Mouse (Mus musculus) forebrain, embryonic 14.5 days (tissue): ENCODE data around the gene Antxr1. TPM values are rescaled to one million over a fixed set of nuclear protein-coding genes. Genes with fewer than 3 reads are reported as not detected.

Source experiments
- ATAC-seq: fragments of 200-750 bp; cut with Nextera tagmentation; 2 replicates; pipeline ENCODE4 v1.8.0; 2017; ENCODE audit warnings: mild to moderate bottlenecking, moderate library complexity
- DNase-seq: peaks from one replicate; pipeline ENCODE4 v3.0.0-alpha.2; 2015; ENCODE audit warnings: low spot score
- H3K27ac ChIP-seq: fragments of 300-500 bp; sonication (generic); 2 replicates; pipeline ENCODE4 v1.5.1; 2014; ENCODE audit warnings: low read depth, mild to moderate bottlenecking, control low read depth, low read length, moderate library complexity
- H3K27me3 ChIP-seq: fragments of 300-500 bp; sonication (generic); replicated peaks from 2 replicates; pipeline ENCODE4 v1.6.1; 2014; ENCODE audit warnings: low read length, control low read depth, mixed read lengths; ENCODE audit not compliant: control insufficient read depth, insufficient read depth
- H3K36me3 ChIP-seq: fragments of 300-500 bp; sonication (generic); 2 replicates; pipeline ENCODE4 v1.6.1; 2014; ENCODE audit warnings: low read length, control low read depth; ENCODE audit not compliant: control insufficient read depth, insufficient read depth
- H3K4me1 ChIP-seq: fragments of 300-500 bp; sonication (generic); 2 replicates; pipeline ENCODE4 v1.6.1; 2014; ENCODE audit warnings: antibody characterized with exemption, low read length, control low read depth; ENCODE audit not compliant: control insufficient read depth, insufficient read depth
- H3K4me2 ChIP-seq: fragments of 300-500 bp; sonication (generic); 2 replicates; pipeline ENCODE4 v1.6.1; 2014; ENCODE audit warnings: mild to moderate bottlenecking, control low read depth, low read length
- H3K4me3 ChIP-seq: fragments of 300-500 bp; sonication (generic); 2 replicates; pipeline ENCODE4 v1.5.1; 2014; ENCODE audit warnings: low read depth, low read length, control low read depth
- H3K9ac ChIP-seq: fragments of 300-500 bp; sonication (generic); 2 replicates; pipeline ENCODE4 v1.6.1; 2014; ENCODE audit warnings: mild to moderate bottlenecking, low read length, control low read depth, moderate library complexity
- H3K9me3 ChIP-seq: fragments of 300-500 bp; sonication (generic); replicated peaks from 2 replicates; pipeline ENCODE4 v1.6.1; 2016; ENCODE audit warnings: low read length, control low read depth, mixed read lengths; ENCODE audit not compliant: control insufficient read depth
- WGBS: fragments of 180-500 bp; shearing (Covaris S2); extraction: QIAGEN DNeasy Blood & Tissue Kit; methylation state at CpG from one replicate; pipeline ENCODE4 v1.1.7; 2014; 5-methylcytosine and 5-hydroxymethylcytosine counted together
- polyA plus RNA-seq: library from polyadenylated mRNA; unstranded; fragments of >200 nt; fragmentation: Nextera tagmentation; extraction: Ambion mirVana; gene quantifications from 2 replicates; pipeline ENCODE4 v1.2.1, GENCODE M21; 2014

Antxr1 gene
- polyA plus RNA-seq, 1 experiment from 2014 or later: 2.3 TPM

- Histone ChIP-seq H3K4me2 (no peak overlapping the region), H3K9me3 (no peaks in the 10 kb centered on the region), H3K9ac (no peak overlapping the region), H3K27me3 (no peaks in the 10 kb centered on the region), H3K36me3 (no peaks in the 10 kb centered on the region), H3K27ac (no peak overlapping the region), H3K4me1 (no peaks in the 10 kb centered on the region), H3K4me3 (no peak overlapping the region)
- 75% methylated on average over 2 of the region's 2 CpGs for WGBS
- ATAC-seq (no peak), DNase-seq (no peak)
Observed at GRCm38 (mm10) chr6:87203065-87203464, 132.6 kb downstream of the Antxr1 start.

DNA sequence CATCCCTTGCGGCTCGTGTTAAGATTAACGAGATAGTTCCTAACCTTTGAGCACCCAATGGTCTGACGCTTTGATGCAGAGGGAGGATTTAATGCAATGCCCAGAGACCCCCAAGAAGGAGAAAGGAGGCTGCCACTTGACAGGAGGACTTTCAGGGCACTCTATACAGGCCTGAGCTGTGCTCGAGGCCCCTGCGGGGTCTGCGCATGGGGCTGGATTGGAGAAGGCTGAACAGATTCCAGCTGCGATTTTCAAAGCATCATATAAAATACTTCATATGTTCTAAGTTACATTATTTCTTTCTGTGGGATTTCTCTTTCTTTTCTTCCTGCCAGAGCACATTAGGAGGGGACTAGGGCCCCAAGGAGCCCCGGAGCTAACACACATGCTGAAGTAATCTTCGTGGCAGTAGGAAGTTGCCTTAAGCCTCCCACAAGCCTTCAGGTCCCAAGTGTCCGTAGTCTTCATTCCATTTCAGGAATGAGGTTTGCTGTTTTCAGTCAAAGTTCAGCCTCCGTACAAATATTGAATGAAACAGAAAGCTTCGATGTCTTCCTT is 133.5 kb downstream of the Antxr1 start:
- Histone ChIP-seq H3K27ac (no peak overlapping the region), H3K9ac (no peak overlapping the region), H3K36me3 (no peaks in the 10 kb centered on the region), H3K4me2 (no peak overlapping the region), H3K9me3 (no peaks in the 10 kb centered on the region), H3K4me3 (no peak overlapping the region), H3K4me1 (no peaks in the 10 kb centered on the region), H3K27me3 (no peaks in the 10 kb centered on the region)
- ATAC-seq: no peak
- WGBS: 91% methylated on average over 13 of the region's 13 CpGs
- no peak for DNase-seq

GRCm38 (mm10) chr6:87189755-87190154 is 145.9 kb downstream of the Antxr1 start:
- Histone ChIP-seq H3K4me2 (no peak overlapping the region), H3K4me3 (no peak overlapping the region), H3K4me1 (no peaks in the 10 kb centered on the region), H3K36me3 (no peaks in the 10 kb centered on the region), H3K9ac (no peak overlapping the region), H3K9me3 (no peaks in the 10 kb centered on the region), H3K27ac (no peak overlapping the region), H3K27me3 (no peaks in the 10 kb centered on the region)
- 82% methylated on average over 3 of the region's 3 CpGs for WGBS
- DNase-seq (no peak), ATAC-seq (no peak)

DNA sequence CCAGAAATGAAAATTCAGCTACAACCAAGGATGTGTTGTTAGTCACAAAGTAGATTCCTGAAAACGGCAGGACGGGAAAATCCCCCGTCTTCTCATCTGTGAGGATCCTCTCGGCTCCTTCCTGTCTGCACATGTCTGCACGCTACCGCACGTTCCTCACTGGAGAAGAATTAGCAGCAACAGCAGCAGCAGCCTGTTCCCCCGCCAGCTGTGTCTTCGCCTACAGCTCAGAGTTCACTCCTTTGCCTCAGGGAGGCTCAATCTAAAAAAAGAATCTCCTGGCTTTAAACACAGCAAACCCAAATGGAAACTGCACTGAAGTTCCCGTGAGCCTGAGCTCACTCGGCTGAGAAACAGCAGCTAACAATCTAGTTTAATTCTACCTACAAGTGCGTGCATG is 148.6 kb downstream of the Antxr1 start:
- no peak overlapping the region for H3K9ac ChIP-seq
- H3K4me3 ChIP-seq: no peak overlapping the region
- no peaks in the 10 kb centered on the region for H3K36me3 ChIP-seq
- H3K4me1 ChIP-seq: no peaks in the 10 kb centered on the region
- H3K9me3 ChIP-seq: no peaks in the 10 kb centered on the region
- WGBS: 88% methylated on average over 12 of the region's 12 CpGs
- DNase-seq (peak; percentile 13), ATAC-seq (no peak)
- H3K27ac ChIP-seq: no peak overlapping the region
- no peaks in the 10 kb centered on the region for H3K27me3 ChIP-seq
- H3K4me2 ChIP-seq: no peak overlapping the region

DNA sequence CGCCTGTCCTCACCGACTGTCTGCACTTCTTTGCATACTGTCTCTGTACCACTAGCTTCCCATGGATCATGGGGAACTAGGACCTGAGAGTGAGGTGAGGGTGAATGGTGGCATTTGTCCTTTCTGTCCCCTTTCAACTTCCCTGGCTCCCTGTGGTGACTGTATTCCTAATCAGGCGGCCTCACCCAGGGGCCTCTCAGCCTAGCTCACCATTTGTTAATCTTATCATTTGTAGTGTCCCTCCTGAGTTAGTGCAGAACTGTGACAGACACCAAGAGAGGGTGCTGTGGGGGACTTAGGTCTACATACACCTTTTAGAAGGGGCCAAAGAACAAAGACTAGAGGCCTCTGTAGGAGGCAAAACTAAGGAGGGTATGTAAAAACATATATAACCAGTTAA is 151.2 kb downstream of the Antxr1 start:
- H3K4me3 ChIP-seq: no peak overlapping the region
- no peaks in the 10 kb centered on the region for H3K4me1 ChIP-seq
- no peaks in the 10 kb centered on the region for H3K36me3 ChIP-seq
- H3K27me3 ChIP-seq: no peaks in the 10 kb centered on the region
- 76% methylated on average over 3 of the region's 3 CpGs for WGBS
- H3K9me3 ChIP-seq: no peaks in the 10 kb centered on the region
- no peak overlapping the region for H3K4me2 ChIP-seq
- no peak overlapping the region for H3K27ac ChIP-seq
- H3K9ac ChIP-seq: no peak overlapping the region
- ATAC-seq: no peak
- DNase-seq: no peak

- no peak overlapping the region for H3K27ac ChIP-seq
- ATAC-seq: no peak
- H3K4me3 ChIP-seq: no peak overlapping the region
- no peak overlapping the region for H3K9ac ChIP-seq
- whole genome bisulfite sequencing: 86% methylated on average over 11 of the region's 11 CpGs
- H3K9me3 ChIP-seq: no peaks in the 10 kb centered on the region
- no peaks in the 10 kb centered on the region for H3K27me3 ChIP-seq
- no peaks in the 10 kb centered on the region for H3K36me3 ChIP-seq
- H3K4me2 ChIP-seq: no peak overlapping the region
- H3K4me1 ChIP-seq: no peaks in the 10 kb centered on the region
- DNase-seq: no peak
Observed at GRCm38 (mm10) chr6:87183981-87184380, 151.6 kb downstream of the Antxr1 start.

- WGBS: 83% methylated on average over 8 of the region's 8 CpGs
- H3K27me3 ChIP-seq: no peaks in the 10 kb centered on the region
- no peak overlapping the region for H3K27ac ChIP-seq
- H3K4me3 ChIP-seq: no peak overlapping the region
- H3K4me1 ChIP-seq: no peaks in the 10 kb centered on the region
- H3K4me2 ChIP-seq: no peak overlapping the region
- H3K9me3 ChIP-seq: no peaks in the 10 kb centered on the region
- no peak overlapping the region for H3K9ac ChIP-seq
- no peak for ATAC-seq
- no peaks in the 10 kb centered on the region for H3K36me3 ChIP-seq
- DNase-seq: peak; percentile 57
Observed at GRCm38 (mm10) chr6:87183159-87183558, 152.5 kb downstream of the Antxr1 start.

DNA sequence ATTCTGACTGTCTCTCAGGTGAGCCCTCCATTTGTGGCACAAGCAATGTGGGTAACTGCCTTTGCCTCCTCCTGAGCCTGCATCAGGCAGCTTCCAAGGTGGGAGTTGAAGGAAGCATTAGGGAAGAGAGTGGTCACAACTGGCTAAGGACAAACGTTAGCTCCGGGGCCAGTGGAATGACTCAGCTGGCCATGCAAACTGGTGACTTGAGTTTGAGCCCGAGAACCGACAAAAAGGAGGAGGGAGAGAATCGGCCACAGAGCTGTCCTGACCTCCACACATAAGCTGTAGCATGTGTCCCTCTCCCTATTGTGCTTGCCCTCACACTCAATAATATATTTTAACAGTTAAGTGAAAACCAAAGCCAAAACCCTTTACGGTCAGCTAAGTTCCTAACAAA is 152.9 kb downstream of the Antxr1 start:
- no peak for DNase-seq
- Histone ChIP-seq H3K27me3 (no peaks in the 10 kb centered on the region), H3K36me3 (0 out of 2 replicates have a peak, but pooled peaks cover 4% of the 10 kb centered on the region), H3K27ac (no peak overlapping the region), H3K9ac (no peak overlapping the region), H3K4me2 (no peak overlapping the region), H3K9me3 (no peaks in the 10 kb centered on the region), H3K4me3 (no peak overlapping the region), H3K4me1 (no peaks in the 10 kb centered on the region)
- WGBS: 90% methylated on average over 6 of the region's 6 CpGs
- no peak for ATAC-seq

GRCm38 (mm10) chr6:87171461-87171860 is 164.2 kb downstream of the Antxr1 start:
- no peak for ATAC-seq
- no peaks in the 10 kb centered on the region for H3K36me3 ChIP-seq
- no peak overlapping the region for H3K27ac ChIP-seq
- no peak overlapping the region for H3K4me3 ChIP-seq
- H3K4me2 ChIP-seq: no peak overlapping the region
- DNase-seq: no peak
- no peaks in the 10 kb centered on the region for H3K9me3 ChIP-seq
- H3K27me3 ChIP-seq: no peaks in the 10 kb centered on the region
- no peaks in the 10 kb centered on the region for H3K4me1 ChIP-seq
- no peak overlapping the region for H3K9ac ChIP-seq
- 83% methylated on average over 3 of the region's 3 CpGs for WGBS
